8 mouse cellular contexts compared by ENCODE assay signal in genomic region chr12:78225707-78226518, GRCm38 (mm10). TPM values are rescaled to one million over a fixed set of nuclear protein-coding genes. Genes with fewer than 3 reads are reported as not detected.
A peak's percentile ranks its signal among the peaks of the same experiment; 100 is the strongest.
DNase-seq lines count a peak whose midpoint lies in the region; ATAC-seq and TF ChIP-seq lines count a peak whose summit lies in the region.

Gene Gphn (plus strand): TSS chr12:78226379.

- H3K36me3 ChIP-seq in heart, embryonic 13.5 days = no peaks in the 10 kb centered on the region
- no peaks in the 10 kb centered on the region for H3K36me3 ChIP-seq in liver, embryonic 13.5 days
- no peaks in the 10 kb centered on the region for H3K36me3 ChIP-seq in stomach, postnatal 0 days (ENCODE audit: control insufficient read depth, insufficient read depth, low read length)

- peak within 1 kb of the TSS; percentile 68 for H3K27ac ChIP-seq in brown adipose tissue, adult 24 weeks (replicated peaks; ENCODE audit: low read depth, low read length)
- peak within 1 kb of the TSS; percentile 99 for H3K27ac ChIP-seq in heart, embryonic 13.5 days (replicated peaks)
- peak within 1 kb of the TSS; percentile 89 for H3K27ac ChIP-seq in liver, embryonic 13.5 days
- H3K27ac ChIP-seq in stomach, postnatal 0 days (replicated peaks) = peak within 1 kb of the TSS; percentile 98

- ATAC-seq in heart, embryonic 13.5 days (ENCODE audit: extremely low read depth, insufficient number of reproducible peaks, low FRiP score, low TSS enrichment) = peak; percentile 89
- ATAC-seq in liver, embryonic 13.5 days (ENCODE audit: low read depth) = peak; percentile 93
- peak; percentile 99 for ATAC-seq in stomach, postnatal 0 days (ENCODE audit: low FRiP score, low TSS enrichment)

- H3K9ac ChIP-seq in heart, embryonic 13.5 days = peak within 1 kb of the TSS; percentile 93
- peak within 1 kb of the TSS; percentile 88 for H3K9ac ChIP-seq in liver, embryonic 13.5 days
- H3K9ac ChIP-seq in stomach, postnatal 0 days (ENCODE audit: low read length) = peak within 1 kb of the TSS; percentile 87

- H3K9me3 ChIP-seq in heart, embryonic 13.5 days = no peaks in the 10 kb centered on the region
- no peaks in the 10 kb centered on the region for H3K9me3 ChIP-seq in liver, embryonic 13.5 days (replicated peaks)
- no peaks in the 10 kb centered on the region for H3K9me3 ChIP-seq in stomach, postnatal 0 days (ENCODE audit: control insufficient read depth, low read length)

- DNase-seq in CD4-positive, CD25-positive, alpha-beta regulatory T cell, adult 2 months (ENCODE audit: low read depth, low spot score) = peak; percentile 86
- peak; percentile 36 for DNase-seq in fat pad, adult 2 months (ENCODE audit: extremely low read depth, low read depth, low spot score)
- peak; percentile 92 for DNase-seq in kidney, postnatal 10 days
- peak; percentile 81 for DNase-seq in liver, embryonic 13.5 days
- DNase-seq in neural tube, embryonic 10.5 days (ENCODE audit: extremely low spot score, low spot score) = peak; percentile 90
- peak; percentile 94 for DNase-seq in stomach, postnatal 0 days (ENCODE audit: low spot score)

- H3K27me3 ChIP-seq in heart, embryonic 13.5 days (replicated peaks) = no peaks in the 10 kb centered on the region
- H3K27me3 ChIP-seq in liver, embryonic 13.5 days = no peaks in the 10 kb centered on the region
- no peaks in the 10 kb centered on the region for H3K27me3 ChIP-seq in stomach, postnatal 0 days (ENCODE audit: control insufficient read depth, insufficient read depth, low read length)

- WGBS in heart, embryonic 13.5 days = under 1% methylated on average over 69 of the region's 70 CpGs
- WGBS in liver, embryonic 13.5 days (ENCODE audit: insufficient replicate concordance) = under 1% methylated on average over 64 of the region's 70 CpGs
- WGBS in stomach, postnatal 0 days = under 1% methylated on average over 53 of the region's 70 CpGs

- TF ChIP-seq CTCF in stomach, postnatal 0 days (IDR thresholded peaks at IDR 0.05; ENCODE audit: low read depth) = no peak; the same call in 1 of the 2 replicates

- H3K4me1 ChIP-seq in brown adipose tissue, adult 24 weeks (ENCODE audit: control insufficient read depth, insufficient read depth, insufficient read length, low read length) = no peaks in the 10 kb centered on the region; the same call in 1 of the 2 replicates
- H3K4me1 ChIP-seq in heart, embryonic 13.5 days = peaks cover 10% of the 10 kb centered on the region
- peaks cover 13% of the 10 kb centered on the region for H3K4me1 ChIP-seq in liver, embryonic 13.5 days (replicated peaks)
- H3K4me1 ChIP-seq in stomach, postnatal 0 days (replicated peaks; ENCODE audit: control insufficient read depth, insufficient read depth) = no peaks in the 10 kb centered on the region

- H3K4me2 ChIP-seq in heart, embryonic 13.5 days = peak within 1 kb of the TSS; percentile 83
- H3K4me2 ChIP-seq in liver, embryonic 13.5 days = peak within 1 kb of the TSS; percentile 93
- H3K4me2 ChIP-seq in stomach, postnatal 0 days (replicated peaks; ENCODE audit: low read depth) = peak within 1 kb of the TSS; percentile 84

- H3K4me3 ChIP-seq in brown adipose tissue, adult 24 weeks (ENCODE audit: insufficient read depth, low read depth, low read length) = peak within 1 kb of the TSS; percentile 92
- peak within 1 kb of the TSS; percentile 97 for H3K4me3 ChIP-seq in heart, embryonic 13.5 days
- H3K4me3 ChIP-seq in liver, embryonic 13.5 days (replicated peaks) = peak within 1 kb of the TSS; percentile 83
- peak within 1 kb of the TSS; percentile 98 for H3K4me3 ChIP-seq in stomach, postnatal 0 days (ENCODE audit: low read depth, low read length)

- no peak for TF ChIP-seq EP300 in stomach, postnatal 0 days (optimal IDR thresholded peaks at IDR 0.05)

RNA-seq across cellular contexts. Expression of gene Gphn, which starts in this region (rescaled TPM):
- polyA plus RNA-seq in brown adipose tissue, adult 24 weeks (2012; ENCODE audit: insufficient read depth, insufficient read length, missing spikeins) = 27.0 and 28.8 TPM in 2 replicates
- polyA plus RNA-seq in heart, embryonic 13.5 days (2015; fragmentation: Nextera tagmentation; extraction: Ambion mirVana) = 10.2 and 11.6 TPM in 2 replicates
- polyA plus RNA-seq in liver, embryonic 13.5 days (2015; fragmentation: Nextera tagmentation; extraction: Ambion mirVana) = 6.1 TPM in 2 replicates
- 14.5 and 14.6 TPM in 2 replicates for polyA plus RNA-seq in stomach, postnatal 0 days (2015; fragmentation: Nextera tagmentation; extraction: Ambion mirVana)

Comparison
In these comparisons a context has a peak if more than half of its experiments do, and no peak if none do; other contexts are left out.
1. Peak in every context shown above with its lines: DNase-seq, ATAC-seq, H3K4me3 ChIP-seq and H3K27ac ChIP-seq.
2. DNase-seq: peak in every context shown above with its lines; median percentile 94 in stomach, postnatal 0 days; 92 in kidney, postnatal 10 days; 90 in neural tube, embryonic 10.5 days; 86 in CD4-positive, CD25-positive, alpha-beta regulatory T cell, adult 2 months; 81 in liver, embryonic 13.5 days; 36 in fat pad, adult 2 months.